Mouse (Mus musculus) lung, adult 2 months (tissue): ENCODE measurements around the gene Ddx58.

ENCODE experiments used
- CTCF ChIP-seq: fragments of 200-500 bp; IDR thresholded peaks from 2 replicates; pipeline ENCODE4 v1.5.1; 2011; ENCODE audit warnings: mild to moderate bottlenecking, low read length, control low read depth; ENCODE audit not compliant: insufficient read depth
- POLR2A ChIP-seq: fragments of 200-500 bp; IDR thresholded peaks from 2 replicates; pipeline ENCODE4 v1.6.1; 2011; ENCODE audit warnings: low read depth, mild to moderate bottlenecking, control low read depth, low read length, borderline replicate concordance; ENCODE audit errors: extremely low read depth

- no peak for TF ChIP-seq CTCF
- peak; percentile 98 for TF ChIP-seq POLR2A
Observed at GRCm38 (mm10) chr4:40269430-40270032, 29.9 kb upstream of the Ddx58 start, which contains the start of the genes Smim27 and Topors.
